Mouse (Mus musculus) hindbrain, embryonic 10.5 days (tissue): ENCODE results near the gene St13. TPM values are rescaled to one million over a fixed set of nuclear protein-coding genes. Genes with fewer than 3 reads are reported as not detected.

Experiments
- DNase-seq: peaks from one replicate; pipeline ENCODE4 v3.0.0-alpha.2; 2017; ENCODE audit warnings: low spot score
- H3K27ac ChIP-seq: fragments of 300-500 bp; sonication (generic); 2 replicates; pipeline ENCODE4 v1.5.1; 2016; ENCODE audit warnings: mild to moderate bottlenecking, moderate library complexity
- H3K27me3 ChIP-seq: fragments of 300-500 bp; sonication (generic); 2 replicates; pipeline ENCODE4 v1.6.1; 2016; ENCODE audit warnings: mild to moderate bottlenecking; ENCODE audit not compliant: poor library complexity, insufficient read depth, severe bottlenecking
- H3K36me3 ChIP-seq: fragments of 300-500 bp; sonication (generic); 2 replicates; pipeline ENCODE4 v1.6.1; 2016; ENCODE audit warnings: mild to moderate bottlenecking, moderate library complexity
- H3K4me1 ChIP-seq: fragments of 300-500 bp; sonication (generic); replicated peaks from 2 replicates; pipeline ENCODE4 v1.6.1; 2016; ENCODE audit warnings: mild to moderate bottlenecking
- H3K4me3 ChIP-seq: fragments of 300-500 bp; sonication (generic); 2 replicates; pipeline ENCODE4 v1.5.1; 2016; ENCODE audit warnings: mild to moderate bottlenecking, moderate library complexity
- H3K9me3 ChIP-seq: fragments of 300-500 bp; sonication (generic); 2 replicates; pipeline ENCODE4 v1.6.1; 2016; ENCODE audit warnings: mild to moderate bottlenecking, moderate library complexity
- WGBS: fragments of 180-500 bp; shearing (Covaris S2); methylation state at CpG from one replicate; pipeline ENCODE4 v1.1.7; 2016; 5-methylcytosine and 5-hydroxymethylcytosine counted together
- polyA plus RNA-seq: library from polyadenylated mRNA; unstranded; fragments of >200 nt; fragmentation: Nextera tagmentation; extraction: Ambion mirVana; gene quantifications from 2 replicates; pipeline ENCODE4 v1.2.1, GENCODE M21; 2016

The St13 gene
- polyA plus RNA-seq, 1 experiment from 2014 or later: 172 TPM

GRCm38 (mm10) chr15:81336466-81336865 is 63.4 kb downstream of the St13 start:
- no peak for DNase-seq
- 92% methylated on average over 5 of the region's 5 CpGs for WGBS
- Histone ChIP-seq H3K27me3 (no peaks in the 10 kb centered on the region), H3K27ac (no peak overlapping the region), H3K36me3 (peaks cover 87% of the 10 kb centered on the region), H3K4me3 (no peak overlapping the region), H3K9me3 (no peaks in the 10 kb centered on the region), H3K4me1 (no peaks in the 10 kb centered on the region)

GRCm38 (mm10) chr15:81332517-81332916 is 67.4 kb downstream of the St13 start:
- no peak overlapping the region for H3K27ac ChIP-seq
- DNase-seq: no peak
- H3K4me3 ChIP-seq: no peak overlapping the region
- H3K4me1 ChIP-seq: no peaks in the 10 kb centered on the region
- WGBS: 92% methylated on average over 4 of the region's 4 CpGs
- H3K9me3 ChIP-seq: no peaks in the 10 kb centered on the region
- H3K27me3 ChIP-seq: no peaks in the 10 kb centered on the region
- peaks cover 83% of the 10 kb centered on the region for H3K36me3 ChIP-seq

GRCm38 (mm10) chr15:81330816-81331433 is 69.0 kb downstream of the St13 start:
- Histone ChIP-seq H3K36me3 (peaks cover 84% of the 10 kb centered on the region), H3K4me3 (no peak overlapping the region), H3K27ac (no peak overlapping the region), H3K9me3 (no peaks in the 10 kb centered on the region), H3K4me1 (no peaks in the 10 kb centered on the region), H3K27me3 (no peaks in the 10 kb centered on the region)
- DNase-seq: no peak
- WGBS: 67% methylated on average over 3 of the region's 3 CpGs

GRCm38 (mm10) chr15:81329721-81330369 is 70.0 kb downstream of the St13 start:
- Histone ChIP-seq H3K36me3 (peaks cover 84% of the 10 kb centered on the region), H3K9me3 (no peaks in the 10 kb centered on the region), H3K27me3 (no peaks in the 10 kb centered on the region), H3K4me3 (no peak overlapping the region), H3K27ac (no peak overlapping the region), H3K4me1 (no peaks in the 10 kb centered on the region)
- DNase-seq: no peak
- 55% methylated on average over 5 of the region's 5 CpGs for WGBS

GRCm38 (mm10) chr15:81327501-81327900 is 72.4 kb downstream of the St13 start:
- WGBS: 94% methylated on average over 7 of the region's 7 CpGs
- Histone ChIP-seq H3K27ac (no peak overlapping the region), H3K36me3 (peaks cover 80% of the 10 kb centered on the region), H3K27me3 (no peaks in the 10 kb centered on the region), H3K9me3 (no peaks in the 10 kb centered on the region), H3K4me1 (no peaks in the 10 kb centered on the region), H3K4me3 (no peak overlapping the region)
- no peak for DNase-seq

- H3K9me3 ChIP-seq: no peaks in the 10 kb centered on the region
- no peaks in the 10 kb centered on the region for H3K4me1 ChIP-seq
- H3K4me3 ChIP-seq: no peak overlapping the region
- WGBS: 83% methylated on average over 4 of the region's 4 CpGs
- H3K27ac ChIP-seq: no peak overlapping the region
- peaks cover 93% of the 10 kb centered on the region for H3K36me3 ChIP-seq
- no peak for DNase-seq
- no peaks in the 10 kb centered on the region for H3K27me3 ChIP-seq
Observed at GRCm38 (mm10) chr15:81324979-81325378, 74.9 kb downstream of the St13 start.

GRCm38 (mm10) chr15:81320137-81320536 is 79.7 kb downstream of the St13 start:
- H3K9me3 ChIP-seq: peaks cover 3% of the 10 kb centered on the region; the same call in 1 of the 2 replicates
- WGBS: 92% methylated on average over 3 of the region's 3 CpGs
- no peaks in the 10 kb centered on the region for H3K4me1 ChIP-seq
- no peak overlapping the region for H3K27ac ChIP-seq
- H3K27me3 ChIP-seq: no peaks in the 10 kb centered on the region
- DNase-seq: no peak
- H3K4me3 ChIP-seq: no peak overlapping the region
- H3K36me3 ChIP-seq: peaks cover 90% of the 10 kb centered on the region

- peaks cover 3% of the 10 kb centered on the region; the same call in 1 of the 2 replicates for H3K9me3 ChIP-seq
- no peak overlapping the region for H3K4me3 ChIP-seq
- H3K27me3 ChIP-seq: no peaks in the 10 kb centered on the region
- H3K4me1 ChIP-seq: no peaks in the 10 kb centered on the region
- no peak overlapping the region for H3K27ac ChIP-seq
- WGBS: 93% methylated on average over 9 of the region's 9 CpGs
- no peak for DNase-seq
- H3K36me3 ChIP-seq: peaks cover 84% of the 10 kb centered on the region
Observed at GRCm38 (mm10) chr15:81319462-81319861, 80.4 kb downstream of the St13 start.

- Histone ChIP-seq H3K4me1 (no peaks in the 10 kb centered on the region), H3K4me3 (no peak overlapping the region), H3K36me3 (peaks cover 36% of the 10 kb centered on the region), H3K9me3 (peaks cover 3% of the 10 kb centered on the region; the same call in 1 of the 2 replicates), H3K27ac (no peak overlapping the region), H3K27me3 (no peaks in the 10 kb centered on the region)
- 96% methylated on average over 3 of the region's 3 CpGs for WGBS
- DNase-seq: no peak
Observed at GRCm38 (mm10) chr15:81313928-81314327, 85.9 kb downstream of the St13 start.

Other genes starting within 250 kb of the St13 start
- 25.4 and 31.3 TPM in 2 replicates for gene Mrtfa, start 209.3 kb downstream of the St13 start, polyA plus RNA-seq
- gene Mchr1, start 164.6 kb downstream of the St13 start, polyA plus RNA-seq: 0.14 and 0.22 TPM in 2 replicates
- 87.1 and 93.7 TPM in 2 replicates for gene Slc25a17, start 39.3 kb downstream of the St13 start, polyA plus RNA-seq
- gene Xpnpep3, start 61 bp upstream of the St13 start, polyA plus RNA-seq: 10.6 and 11.6 TPM in 2 replicates
- gene Dnajb7, start 8.2 kb upstream of the St13 start, polyA plus RNA-seq: 2.3 and 2.8 TPM in 2 replicates
- 622 and 639 TPM in 2 replicates for gene Rbx1, start 66.2 kb upstream of the St13 start, polyA plus RNA-seq
- gene Ep300, start 185.3 kb upstream of the St13 start, polyA plus RNA-seq: 17.7 and 20.4 TPM in 2 replicates